Mouse (Mus musculus): ENCODE data around the gene Styx.

Styx gene

GRCm38 (mm10) chr14:45350931-45351859, at the start of gene Styx:
Gene Styx, plus strand, starts transcription at chr14:45351093.
- DNase-seq: peak; percentile 98

GRCm38 (mm10) chr14:45303939-45304338, 47.0 kb upstream of the Styx start:
- no peak for DNase-seq

- DNase-seq: no peak
Measured at GRCm38 (mm10) chr14:45304389-45304788, 46.5 kb upstream of the Styx start.

- no peak for DNase-seq
Measured at GRCm38 (mm10) chr14:45305852-45306251, 45.0 kb upstream of the Styx start.

GRCm38 (mm10) chr14:45307630-45308328, 43.1 kb upstream of the Styx start:
- DNase-seq: no peak

GRCm38 (mm10) chr14:45309646-45310045, 41.2 kb upstream of the Styx start:
- no peak for DNase-seq

- DNase-seq: no peak
Measured at GRCm38 (mm10) chr14:45310101-45310500, 40.8 kb upstream of the Styx start.

GRCm38 (mm10) chr14:45316927-45317326, 34.0 kb upstream of the Styx start:
- DNase-seq: no peak

GRCm38 (mm10) chr14:45317921-45318411, 32.9 kb upstream of the Styx start:
- DNase-seq: no peak

- DNase-seq: peak; percentile 88
Measured at GRCm38 (mm10) chr14:45318426-45319236, 32.3 kb upstream of the Styx start, which contains the start of gene Ero1l. Gene Ero1l, minus strand, starts transcription at chr14:45318771.

GRCm38 (mm10) chr14:45319237-45319610, 31.7 kb upstream of the Styx start:
- DNase-seq: no peak

- DNase-seq: no peak
Measured at GRCm38 (mm10) chr14:45320111-45320510, 30.8 kb upstream of the Styx start.

- DNase-seq: no peak
Measured at GRCm38 (mm10) chr14:45321067-45321466, 29.8 kb upstream of the Styx start.

- DNase-seq: no peak
Measured at GRCm38 (mm10) chr14:45321622-45322021, 29.3 kb upstream of the Styx start.

GRCm38 (mm10) chr14:45322450-45322849, 28.4 kb upstream of the Styx start:
- no peak for DNase-seq

- DNase-seq: no peak
Measured at GRCm38 (mm10) chr14:45323320-45323719, 27.6 kb upstream of the Styx start.

GRCm38 (mm10) chr14:45325471-45325870, 25.4 kb upstream of the Styx start:
- DNase-seq: no peak

GRCm38 (mm10) chr14:45328072-45328713, 22.7 kb upstream of the Styx start:
- no peak for DNase-seq

GRCm38 (mm10) chr14:45329018-45329588, 21.8 kb upstream of the Styx start:
- no peak for DNase-seq

GRCm38 (mm10) chr14:45329589-45330181, 21.2 kb upstream of the Styx start, which contains the start of gene Psmc6:
Gene Psmc6, plus strand, starts transcription at chr14:45329788.
- peak; percentile 93 for DNase-seq

Measured in thymus, postnatal 4 days (tissue).